Mouse (Mus musculus) monocyte, adult 5-6 weeks (primary cell): ENCODE data around the gene Robo1. TPM values are rescaled to one million over a fixed set of nuclear protein-coding genes. Genes with fewer than 3 reads are reported as not detected.

Experiments
- ATAC-seq: fragments of 153-309, 156-312 bp; replicated peaks from 2 replicates; pipeline ENCODE4 v1.8.0; 2017; ENCODE audit warnings: mild to moderate bottlenecking; ENCODE audit not compliant: low TSS enrichment, insufficient number of reproducible peaks, severe bottlenecking, poor library complexity, low FRiP score
- total RNA-seq: library from RNA; stranded (forward); fragments of 200-1000, 200-491, 200-594 nt; gene quantifications from 3 replicates; pipeline ENCODE4 v1.2.3, GENCODE M21; 2017

Robo1 gene
- total RNA-seq, 1 experiment from 2014 or later, result not detected

GRCm38 (mm10) chr16:72663351-72664232 lies 355.5 kb downstream of the Robo1 start:
- ATAC-seq, result no peak

GRCm38 (mm10) chr16:72664233-72664613 lies 356.1 kb downstream of the Robo1 start:
- ATAC-seq, result no peak

- no peak for ATAC-seq
Observed at GRCm38 (mm10) chr16:72664806-72665205, 356.7 kb downstream of the Robo1 start.

GRCm38 (mm10) chr16:72665454-72665853 lies 357.3 kb downstream of the Robo1 start:
- no peak for ATAC-seq

- no peak for ATAC-seq
Observed at GRCm38 (mm10) chr16:72670240-72671038, 362.3 kb downstream of the Robo1 start.

- no peak for ATAC-seq
Observed at GRCm38 (mm10) chr16:72677234-72677633, 369.1 kb downstream of the Robo1 start.

GRCm38 (mm10) chr16:72678450-72678849 lies 370.3 kb downstream of the Robo1 start:
- no peak for ATAC-seq

- no peak for ATAC-seq
Observed at GRCm38 (mm10) chr16:72678947-72679558, 370.9 kb downstream of the Robo1 start.

GRCm38 (mm10) chr16:72685604-72686479 lies 377.7 kb downstream of the Robo1 start:
- ATAC-seq, result no peak

- ATAC-seq, result no peak
Observed at GRCm38 (mm10) chr16:72686480-72687053, 378.5 kb downstream of the Robo1 start.

GRCm38 (mm10) chr16:72687651-72688050 lies 379.5 kb downstream of the Robo1 start:
- ATAC-seq, result no peak

- ATAC-seq, result no peak
Observed at GRCm38 (mm10) chr16:72688185-72688681, 380.1 kb downstream of the Robo1 start.

GRCm38 (mm10) chr16:72691909-72692308 lies 383.8 kb downstream of the Robo1 start:
- no peak for ATAC-seq

- ATAC-seq, result no peak
Observed at GRCm38 (mm10) chr16:72693446-72694274, 385.6 kb downstream of the Robo1 start.

- no peak for ATAC-seq
Observed at GRCm38 (mm10) chr16:72694787-72695186, 386.7 kb downstream of the Robo1 start.

GRCm38 (mm10) chr16:72699238-72700006 lies 391.3 kb downstream of the Robo1 start:
- ATAC-seq, result no peak
